Mouse (Mus musculus) gastrocnemius, postnatal 36 days (tissue): ENCODE measurements around the gene Lclat1. TPM values are rescaled to one million over a fixed set of nuclear protein-coding genes. Genes with fewer than 3 reads are reported as not detected.

Experiments used
- DNase-seq, 2 experiments: peaks; one replicate each; pipeline ENCODE4 v3.0.0; 2022
- intact Hi-C: fragments of 180-260 bp; cut with DNase I; formaldehyde crosslinking; loops from one replicate; pipeline ENCODE4 v1.15.1; 2025
- long read RNA-seq, 2 experiments: library from polyadenylated mRNA; stranded (forward); transcript quantifications; one replicate each; pipeline ENCODE4 v2.0.0; 2021
- total RNA-seq, 2 experiments: library from RNA; stranded (reverse); gene quantifications; 2 replicates each; pipeline ENCODE4 v1.2.3; 2021

Lclat1 gene
- total RNA-seq = 10 to 100 TPM; 15.9 to 17.0 TPM
- long read RNA-seq, experiment 1, partial matches to known transcripts = 0 of 10 reads
- long read RNA-seq, experiment 1, other reads (novel, unspliced or antisense) = 10 of 10 reads
- long read RNA-seq, experiment 2, partial matches to known transcripts = 0 of 10 reads
- long read RNA-seq, experiment 2, other reads (novel, unspliced or antisense) = 10 of 10 reads

- intact Hi-C loops = no loop called here
- DNase-seq = peak; percentile 90 to 92
Measured at GRCm38 (mm10) chr17:73107158-73108157, at the start of gene Lclat1. Gene Lclat1, plus strand, starts transcription at chr17:73107985.

DNA sequence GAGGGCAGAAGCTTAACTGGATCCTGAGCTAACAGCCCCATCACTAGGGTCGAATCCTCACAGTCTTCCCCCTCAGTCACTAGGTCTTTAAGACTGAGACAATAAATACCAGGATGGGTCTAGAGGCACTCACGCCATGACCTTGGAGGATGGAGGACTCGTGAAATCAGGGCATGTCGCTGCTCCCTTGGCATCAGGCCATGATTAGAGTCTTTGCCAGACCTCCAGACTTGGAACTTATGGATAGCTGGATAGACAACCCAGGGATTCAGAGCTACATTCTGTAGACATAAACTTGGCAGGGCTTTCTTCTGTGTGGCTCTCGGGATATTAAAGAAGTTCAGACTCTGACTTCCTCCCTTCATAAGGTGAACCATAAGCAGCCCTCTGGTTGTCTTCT, 49.5 kb upstream of the Lclat1 start:
- DNase-seq = no peak
- intact Hi-C loops = no loop called here

GRCm38 (mm10) chr17:73060224-73060896, 47.4 kb upstream of the Lclat1 start:
- DNase-seq = no peak
- intact Hi-C loops = no loop called here

GRCm38 (mm10) chr17:73060897-73061252, 46.9 kb upstream of the Lclat1 start:
- intact Hi-C loops = no loop called here
- DNase-seq = no peak

GRCm38 (mm10) chr17:73062701-73063100, 45.1 kb upstream of the Lclat1 start:
- intact Hi-C loops = no loop called here
- no peak for DNase-seq

DNA sequence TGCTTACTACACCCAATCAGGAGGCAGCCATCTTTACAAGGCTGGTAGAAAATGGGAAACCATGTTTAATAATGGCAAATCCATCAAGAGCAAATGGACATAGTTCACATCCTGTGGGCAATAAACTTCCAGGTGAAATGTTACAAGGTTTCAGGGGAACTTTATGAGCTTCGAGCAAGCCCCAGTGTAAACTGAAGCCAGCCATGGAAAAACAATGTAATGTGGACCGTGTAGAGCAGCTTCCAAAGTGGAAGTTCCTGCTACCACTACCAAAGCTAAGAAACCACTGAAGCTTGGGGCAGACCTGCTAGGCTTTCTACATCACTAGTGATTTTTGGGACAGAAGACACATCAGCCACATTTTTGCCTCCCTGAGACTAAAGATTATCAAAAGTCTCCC, 44.5 kb upstream of the Lclat1 start:
- DNase-seq = no peak
- intact Hi-C loops = no loop called here

GRCm38 (mm10) chr17:73063781-73064180, 44.0 kb upstream of the Lclat1 start:
- intact Hi-C loops = no loop called here
- no peak for DNase-seq

DNA sequence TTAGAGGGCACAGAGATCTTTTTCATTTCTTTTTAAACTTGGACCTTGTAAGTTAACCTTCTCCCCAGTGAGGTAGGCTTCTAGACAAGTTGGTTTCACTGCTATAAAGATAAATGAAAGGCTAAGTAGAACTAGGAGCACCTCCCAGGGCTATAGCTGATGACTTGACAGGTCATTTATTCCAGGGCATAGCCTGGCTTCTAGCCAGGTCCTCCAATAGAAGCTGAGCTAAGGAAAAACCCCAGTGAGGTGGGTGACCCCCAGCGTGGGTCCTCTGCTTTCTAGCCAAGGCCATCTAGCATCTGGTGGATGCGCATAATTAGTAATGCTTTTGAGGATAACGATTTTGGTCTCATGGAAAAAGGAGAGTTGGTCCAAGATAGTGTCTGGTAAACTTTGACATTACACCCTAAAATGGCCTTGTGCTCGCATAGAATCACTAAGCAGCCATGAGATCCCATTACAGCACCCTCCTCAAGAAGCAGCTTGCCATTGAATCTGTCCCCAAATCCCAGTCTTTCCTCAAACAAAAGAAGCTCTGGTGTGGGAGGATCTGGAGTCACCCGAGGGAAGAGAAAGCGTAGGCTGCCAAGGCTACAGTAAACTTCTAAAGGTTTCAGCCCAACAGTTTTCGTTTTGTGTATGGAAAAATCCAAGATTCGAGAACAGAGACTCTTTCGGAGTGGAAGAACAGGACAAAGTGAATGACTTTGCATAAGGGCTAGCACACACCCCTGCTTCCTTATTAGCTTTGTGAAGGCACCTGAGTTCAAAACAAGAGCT, 41.2 kb upstream of the Lclat1 start:
- intact Hi-C loops = no loop called here
- no peak for DNase-seq

DNA sequence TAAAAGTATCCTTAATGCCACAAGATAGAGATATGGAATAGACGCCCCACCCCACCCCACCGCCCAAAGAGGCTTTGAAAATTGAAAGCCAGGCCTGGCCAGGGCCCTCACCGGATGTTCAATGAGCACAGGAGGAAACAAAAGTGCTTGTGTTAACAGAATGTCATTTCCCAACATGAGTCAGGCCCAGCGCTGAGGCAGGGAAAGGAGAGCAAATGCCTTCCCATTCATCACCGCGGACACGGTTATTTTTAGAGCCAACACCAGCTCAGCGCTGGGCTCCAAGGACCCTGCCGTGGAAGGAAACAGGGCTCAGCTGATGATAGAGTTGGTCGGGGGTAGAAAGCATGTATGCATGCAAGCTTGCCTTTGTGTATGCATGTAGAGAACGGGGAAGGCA, 40.4 kb upstream of the Lclat1 start:
- intact Hi-C loops = no loop called here
- DNase-seq = peak in 1 of 2 experiments; percentile 5

DNA sequence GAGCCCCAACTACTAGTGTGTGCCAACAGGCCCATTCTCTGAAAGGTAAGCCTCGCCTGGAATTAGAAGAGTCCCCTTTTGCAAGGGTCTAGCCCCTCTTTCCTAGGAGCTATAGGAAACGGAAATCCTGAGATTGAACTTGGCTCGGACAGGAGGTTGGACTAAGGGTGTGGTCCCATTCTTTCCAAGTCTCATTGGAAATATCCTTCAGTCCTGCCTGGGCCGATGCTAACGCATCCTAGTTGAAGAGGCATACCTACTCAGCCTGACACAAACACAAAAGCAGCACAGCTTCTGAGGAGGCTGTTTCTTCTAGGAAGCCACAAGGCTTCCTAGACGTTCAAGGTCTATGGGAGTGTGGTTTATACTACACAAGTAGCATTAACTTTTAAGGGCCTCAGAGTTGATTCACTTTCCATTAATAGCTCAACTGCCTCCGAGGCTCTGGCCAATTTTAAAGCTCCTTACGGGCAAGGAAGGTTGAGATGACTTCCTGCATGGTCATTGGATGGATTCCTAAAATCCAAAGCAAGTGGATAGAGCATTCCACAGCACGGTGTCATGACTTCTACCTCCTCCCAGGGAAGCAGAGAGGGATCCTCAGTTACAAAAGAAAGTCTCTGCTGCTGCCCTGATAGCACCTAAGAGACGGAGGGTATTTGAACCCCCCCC, 39.3 kb upstream of the Lclat1 start:
- intact Hi-C loops = no loop called here
- no peak for DNase-seq

DNA sequence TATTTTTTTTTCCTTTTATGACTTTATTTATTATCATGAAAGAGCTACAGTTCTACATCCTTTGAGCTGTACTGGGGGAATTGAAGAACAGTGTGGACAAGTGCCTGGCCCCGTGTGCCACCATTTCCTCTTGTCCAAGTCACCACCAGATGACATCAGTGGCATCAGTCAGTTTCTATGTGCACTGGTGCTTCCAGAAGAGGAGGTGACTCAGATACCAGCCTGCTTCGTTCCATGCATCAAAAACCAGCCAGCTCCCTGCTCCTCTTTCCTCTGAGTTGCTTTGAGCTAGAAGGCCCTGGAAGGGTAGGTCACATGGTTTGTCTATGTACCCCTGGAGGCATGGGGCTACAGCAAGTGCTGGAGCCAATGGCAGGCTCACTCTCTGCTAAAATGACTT, 37.3 kb upstream of the Lclat1 start:
- intact Hi-C loops = no loop called here
- DNase-seq = no peak

DNA sequence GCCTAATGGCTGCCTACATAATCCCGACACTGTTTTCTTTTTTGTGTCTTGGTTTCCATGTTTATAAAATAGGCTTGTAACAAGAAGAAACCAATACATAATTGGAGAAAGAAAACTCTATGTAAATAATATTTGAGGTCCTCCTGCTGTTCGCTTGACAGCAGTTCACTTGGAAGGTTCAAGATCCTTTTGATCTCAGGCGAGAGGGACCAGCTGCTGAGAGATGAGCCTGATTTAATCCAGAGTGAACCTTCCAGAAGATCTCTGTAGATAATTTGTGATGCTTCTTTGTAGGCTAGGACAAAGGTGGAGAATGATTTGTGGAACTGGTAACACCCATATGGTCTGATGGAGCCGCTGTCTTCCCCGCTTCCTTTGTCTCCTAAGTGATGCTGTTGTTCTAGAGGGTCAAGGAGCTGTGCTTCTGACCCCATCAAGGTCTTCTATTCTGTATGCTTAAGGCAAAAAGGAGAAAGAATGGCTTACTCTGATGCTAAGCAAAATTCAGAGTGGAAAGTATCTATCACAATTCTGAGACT, 36.0 kb upstream of the Lclat1 start:
- no peak for DNase-seq
- intact Hi-C loops = no loop called here

GRCm38 (mm10) chr17:73072286-73072685, 35.5 kb upstream of the Lclat1 start:
- DNase-seq = peak in 1 of 2 experiments; percentile 12
- intact Hi-C loops = no loop called here

GRCm38 (mm10) chr17:73074631-73075030, 33.2 kb upstream of the Lclat1 start:
- intact Hi-C loops = no loop called here
- DNase-seq = no peak

DNA sequence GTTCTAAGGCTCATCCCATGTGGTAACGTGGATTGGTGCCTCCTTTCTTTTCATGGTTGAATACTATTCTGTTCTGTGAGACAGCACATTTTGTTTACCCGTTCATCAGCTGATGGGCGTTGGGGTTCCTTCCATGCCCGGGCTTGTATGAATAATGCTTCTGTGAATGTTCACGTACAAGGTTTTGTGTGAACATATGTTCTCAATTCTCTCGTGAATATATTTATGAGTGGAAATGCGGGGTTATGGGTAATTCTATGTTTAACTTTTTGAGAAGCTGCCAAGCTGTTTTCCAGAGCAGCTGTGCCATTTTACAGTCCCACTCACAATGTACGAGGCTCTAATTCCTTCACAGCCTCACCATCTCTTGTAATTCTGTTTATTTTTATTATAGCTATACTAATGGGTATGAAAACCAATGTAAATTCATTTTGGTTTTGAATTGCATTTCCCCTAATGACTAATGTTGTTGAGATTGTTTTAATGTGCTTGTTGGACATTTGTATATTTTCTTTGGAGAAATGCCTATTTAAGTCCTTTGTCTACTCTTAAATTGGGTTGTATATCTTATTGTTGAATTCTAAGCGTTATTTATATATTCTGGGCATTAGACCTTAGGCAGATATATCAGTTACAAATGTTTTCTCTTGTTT, 32.4 kb upstream of the Lclat1 start:
- intact Hi-C loops = no loop called here
- no peak for DNase-seq

GRCm38 (mm10) chr17:73077638-73078037, 30.1 kb upstream of the Lclat1 start:
- intact Hi-C loops = no loop called here
- no peak for DNase-seq

DNA sequence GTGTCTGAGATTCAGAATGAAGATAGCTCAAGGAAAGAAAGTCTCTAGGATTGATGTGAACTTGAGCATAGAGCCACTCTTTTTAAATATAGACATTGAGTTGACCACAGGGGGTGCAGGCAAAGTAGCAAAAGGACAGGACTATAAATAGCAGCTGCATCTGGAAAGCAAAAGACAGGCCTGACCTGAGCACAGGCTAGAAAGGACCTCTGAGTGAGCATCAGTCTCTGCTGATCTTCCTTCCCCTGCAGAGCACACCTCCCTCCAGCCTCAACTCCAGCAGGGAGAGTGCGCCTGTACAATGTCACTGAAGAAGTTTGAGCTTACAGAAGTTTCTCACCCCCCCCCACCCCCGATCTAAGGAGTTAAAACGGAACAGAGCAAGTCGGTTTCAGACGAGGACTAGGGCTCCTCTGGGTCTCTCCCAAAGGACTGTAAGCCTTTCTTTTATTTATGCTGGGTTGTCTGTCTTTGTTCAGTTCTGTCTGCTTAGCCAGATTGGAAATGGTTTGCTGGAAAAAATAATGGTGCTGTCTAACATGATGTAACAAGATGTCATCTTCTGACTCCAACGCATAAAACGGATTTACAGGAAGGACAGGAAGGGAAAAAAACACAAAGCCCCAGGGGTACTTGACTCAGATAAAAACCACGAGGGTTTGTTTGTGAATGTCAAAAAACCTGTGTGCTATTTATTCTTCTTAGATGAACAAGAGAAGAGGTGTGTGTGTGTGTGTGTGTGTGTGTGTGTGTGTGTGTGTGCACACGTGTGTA, 26.2 kb upstream of the Lclat1 start:
- intact Hi-C loops = loop anchor here (5.0 kb wide), 1 partner anchor 189 kb away; no protein-coding TSS in a partner anchor
- no peak for DNase-seq

DNA sequence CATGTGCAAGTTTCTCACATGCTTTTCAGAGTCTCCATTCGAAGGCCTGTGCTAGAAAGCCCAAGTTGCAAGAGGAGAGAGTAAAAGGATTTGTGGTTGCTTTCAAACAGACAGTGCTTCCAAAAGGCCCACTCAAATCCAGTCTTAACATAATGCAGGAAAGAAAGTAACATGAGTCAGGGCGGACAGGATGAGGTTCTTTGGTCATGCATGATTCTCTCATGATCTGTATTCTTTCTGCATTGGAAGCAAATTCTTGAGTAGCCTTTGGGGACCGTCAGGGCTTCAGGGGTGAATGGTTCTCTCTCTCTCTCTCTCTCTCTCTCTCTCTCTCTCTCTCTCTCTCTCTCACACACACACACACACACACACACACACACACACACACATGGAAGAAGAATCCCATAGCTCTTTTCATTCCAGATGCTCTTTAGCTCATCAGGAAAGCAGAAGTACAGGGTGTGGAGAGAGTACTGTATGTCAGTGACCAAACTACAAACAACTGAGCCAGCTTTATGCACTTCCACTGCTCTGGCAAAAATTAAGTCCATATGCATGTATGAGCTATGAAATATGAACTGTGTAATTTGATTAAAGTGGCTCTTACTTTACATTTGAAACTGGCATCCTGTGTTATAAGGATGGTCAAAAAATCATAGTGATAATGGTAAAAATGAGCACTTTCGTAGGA, 25.1 kb upstream of the Lclat1 start:
- intact Hi-C loops = loop anchor here (5.0 kb wide), 1 partner anchor 190 kb away; no protein-coding TSS in a partner anchor
- DNase-seq = no peak
